Mouse (Mus musculus) layer of hippocampus, adult 2 months (tissue): ENCODE results near the gene Mecom. TPM values are rescaled to one million over a fixed set of nuclear protein-coding genes. Genes with fewer than 3 reads are reported as not detected.

Experiments used
- DNase-seq, 2 experiments: peaks; one replicate each; pipeline ENCODE4 v3.0.0; 2022; ENCODE audit warnings: low spot score in 2 of 2
- H3K27ac ChIP-seq: fragments of 200-600 bp; 2 replicates; pipeline ENCODE4 v1.8.1; 2022
- H3K4me3 ChIP-seq: fragments of 200-600 bp; 2 replicates; pipeline ENCODE4 v1.8.1; 2022; ENCODE audit warnings: mild to moderate bottlenecking
- CTCF ChIP-seq: fragments of 200-600 bp; conservative IDR thresholded peaks from 2 replicates; pipeline ENCODE4 v1.8.1; 2022; ENCODE audit warnings: antibody characterized with exemption, mild to moderate bottlenecking, moderate library complexity
- total RNA-seq, 2 experiments: library from RNA; stranded (reverse); gene quantifications; 2 replicates each; pipeline ENCODE4 v1.2.3; 2021

Gene Mecom
- total RNA-seq, 2 experiments from 2014 or later, result 3.3 to 3.5 TPM

DNA sequence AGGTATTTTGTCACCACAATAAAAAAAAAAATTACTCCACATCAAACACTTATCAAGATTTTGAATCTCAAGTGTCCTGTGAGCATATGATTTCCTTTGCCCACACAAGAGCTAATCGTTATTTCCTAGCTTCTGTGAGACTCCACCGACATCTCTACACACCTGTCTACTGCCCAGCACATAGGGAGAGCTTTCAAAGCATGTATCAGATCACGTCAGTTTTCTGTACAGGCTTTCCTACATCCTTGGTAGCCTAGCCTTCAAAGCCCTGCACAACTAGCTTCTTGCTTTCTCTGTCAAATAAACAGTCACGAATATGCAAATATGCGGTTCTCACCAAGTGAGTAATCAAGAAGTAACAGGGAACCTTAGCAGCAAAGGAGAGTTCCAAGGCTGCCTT, 157.5 kb downstream of the Mecom start:
- no peak overlapping the region for H3K27ac ChIP-seq
- no peak for TF ChIP-seq CTCF
- H3K4me3 ChIP-seq, result no peak overlapping the region
- no peak for DNase-seq

DNA sequence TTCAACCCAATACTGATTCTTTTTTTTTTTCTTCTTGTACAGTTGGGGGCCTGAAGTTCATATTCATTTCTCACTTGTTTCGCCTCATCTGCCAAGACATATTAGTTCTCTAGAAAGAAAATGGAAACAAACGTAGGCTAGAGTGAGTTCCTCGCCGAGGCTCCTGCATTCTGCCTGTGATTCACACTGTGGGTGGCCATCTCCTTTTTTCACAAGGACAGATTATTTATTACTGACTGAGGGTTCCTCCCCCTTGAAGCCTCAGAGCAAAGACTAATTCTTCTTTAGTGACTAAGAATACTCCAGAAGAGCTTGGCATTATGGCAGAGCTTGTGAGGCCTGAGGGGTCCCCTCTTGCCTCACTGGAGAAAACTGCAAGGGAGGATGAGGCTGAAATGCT, 167.5 kb downstream of the Mecom start:
- TF ChIP-seq CTCF, result no peak
- H3K4me3 ChIP-seq, result no peak overlapping the region
- DNase-seq, result no peak
- no peak overlapping the region for H3K27ac ChIP-seq

DNA sequence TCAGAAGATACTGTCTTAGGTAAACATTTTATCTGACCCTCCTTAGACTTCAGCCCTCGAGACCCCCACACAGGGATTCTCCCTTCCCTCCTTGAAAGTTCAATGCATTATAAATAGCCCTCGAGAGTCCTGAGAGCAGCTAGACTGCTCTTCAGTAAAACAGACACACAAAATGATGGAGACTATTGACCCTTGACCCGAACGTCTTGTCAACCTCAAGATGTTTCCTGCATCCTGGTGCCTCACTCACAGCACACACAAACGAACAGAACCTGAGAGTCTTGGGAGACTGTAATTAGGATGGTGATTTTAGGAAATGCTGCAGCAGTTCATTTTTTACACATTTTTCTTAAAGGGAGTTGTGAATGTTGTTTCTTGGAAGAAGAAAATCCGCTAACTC, 168.5 kb downstream of the Mecom start:
- DNase-seq, result no peak
- Histone ChIP-seq H3K27ac (no peak overlapping the region), H3K4me3 (no peak overlapping the region)
- no peak for TF ChIP-seq CTCF

DNA sequence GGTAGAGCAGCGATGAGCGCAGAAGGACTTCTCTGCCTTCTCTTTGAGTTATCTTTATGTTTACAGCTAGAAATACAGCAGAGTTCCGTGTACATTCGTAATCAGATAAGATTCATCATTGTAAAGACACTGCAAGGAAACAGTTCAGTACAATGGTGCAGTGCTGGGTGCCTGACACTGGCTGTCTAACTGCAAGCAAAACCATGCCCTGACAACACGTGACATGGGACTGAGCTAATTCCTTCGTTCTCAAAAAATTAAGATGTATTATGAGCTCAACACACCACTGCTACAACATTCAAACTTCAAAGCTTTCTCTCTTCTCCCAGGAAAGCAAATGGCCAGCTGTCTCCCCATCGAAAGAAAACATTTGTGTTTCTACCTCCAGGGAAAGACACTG, 176.3 kb downstream of the Mecom start:
- Histone ChIP-seq H3K27ac (no peak overlapping the region), H3K4me3 (no peak overlapping the region)
- DNase-seq, result no peak

DNA sequence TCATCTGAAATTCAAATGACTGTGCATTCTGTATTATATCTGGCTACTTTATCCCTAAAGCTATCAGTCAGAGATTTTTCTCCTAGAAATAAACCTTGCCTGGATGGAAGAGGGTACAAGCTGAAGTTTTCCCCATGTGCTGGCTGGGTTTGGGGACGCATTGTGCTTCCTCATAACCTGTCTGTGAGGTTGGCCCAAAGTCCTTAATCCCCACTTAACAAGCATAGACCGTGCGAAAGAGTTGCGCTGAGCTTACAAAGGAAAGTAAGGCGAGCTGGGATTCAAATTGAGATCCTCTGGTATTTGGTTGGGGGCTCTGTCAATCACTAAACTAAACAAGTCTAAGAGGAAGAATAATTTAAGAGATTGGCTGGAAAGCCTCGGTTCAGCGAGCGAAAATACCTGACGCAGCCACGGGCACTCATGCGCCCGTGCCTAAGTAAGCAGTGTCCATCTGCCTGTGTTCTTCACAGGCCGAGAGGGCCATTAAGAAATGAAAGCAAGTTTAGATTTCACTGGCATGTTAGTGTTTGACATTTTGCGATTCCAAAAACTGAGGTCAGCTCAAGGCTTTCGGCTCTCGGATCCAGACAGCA, 176.8 kb downstream of the Mecom start:
- TF ChIP-seq CTCF, result no peak
- Histone ChIP-seq H3K4me3 (no peak overlapping the region), H3K27ac (no peak overlapping the region)
- DNase-seq, result no peak

More for the DNA sequence above, 176.3 kb downstream of the Mecom start:
- TF ChIP-seq CTCF, result no peak

DNA sequence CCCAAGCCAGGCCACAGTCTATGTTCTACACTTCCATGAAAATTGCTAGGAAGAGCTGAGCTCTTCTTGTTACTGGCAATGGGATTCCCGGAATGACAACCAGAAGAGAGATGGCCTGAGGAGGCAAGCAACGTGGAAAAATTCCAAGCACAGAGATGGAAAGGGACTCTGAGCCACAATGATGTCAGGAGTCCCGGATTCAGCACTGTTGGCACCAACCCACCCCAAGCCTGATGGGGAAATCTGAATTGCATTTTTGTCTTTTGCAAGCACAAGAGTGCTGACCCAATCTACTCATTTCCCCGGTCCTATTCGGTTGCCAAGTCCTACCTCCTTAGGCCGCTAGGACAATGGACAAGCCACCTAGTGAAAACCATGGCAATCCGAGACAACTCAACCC, 181.2 kb downstream of the Mecom start:
- no peak overlapping the region for H3K4me3 ChIP-seq
- no peak for DNase-seq
- no peak overlapping the region for H3K27ac ChIP-seq
- no peak for TF ChIP-seq CTCF

DNA sequence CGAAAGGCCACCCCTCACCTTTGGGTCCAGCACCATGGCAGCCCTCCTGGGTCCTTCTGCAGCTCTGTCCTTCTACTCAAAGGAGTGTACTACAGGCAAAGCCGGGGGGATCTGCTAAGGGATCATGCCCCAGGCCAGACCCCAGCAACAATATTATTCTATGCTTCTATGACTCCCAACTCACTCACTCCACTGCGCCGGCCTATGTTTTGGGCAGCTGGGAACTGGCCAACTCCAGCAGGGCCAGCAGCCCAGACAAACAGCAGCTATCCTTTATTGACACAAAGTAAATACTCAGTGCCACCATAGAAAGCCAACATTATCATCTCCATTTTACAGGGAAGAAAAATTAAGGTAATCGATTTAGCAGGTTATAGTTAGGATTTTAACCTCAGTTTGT, 186.6 kb downstream of the Mecom start:
- TF ChIP-seq CTCF, result no peak
- H3K27ac ChIP-seq, result no peak overlapping the region
- H3K4me3 ChIP-seq, result no peak overlapping the region
- DNase-seq, result no peak

DNA sequence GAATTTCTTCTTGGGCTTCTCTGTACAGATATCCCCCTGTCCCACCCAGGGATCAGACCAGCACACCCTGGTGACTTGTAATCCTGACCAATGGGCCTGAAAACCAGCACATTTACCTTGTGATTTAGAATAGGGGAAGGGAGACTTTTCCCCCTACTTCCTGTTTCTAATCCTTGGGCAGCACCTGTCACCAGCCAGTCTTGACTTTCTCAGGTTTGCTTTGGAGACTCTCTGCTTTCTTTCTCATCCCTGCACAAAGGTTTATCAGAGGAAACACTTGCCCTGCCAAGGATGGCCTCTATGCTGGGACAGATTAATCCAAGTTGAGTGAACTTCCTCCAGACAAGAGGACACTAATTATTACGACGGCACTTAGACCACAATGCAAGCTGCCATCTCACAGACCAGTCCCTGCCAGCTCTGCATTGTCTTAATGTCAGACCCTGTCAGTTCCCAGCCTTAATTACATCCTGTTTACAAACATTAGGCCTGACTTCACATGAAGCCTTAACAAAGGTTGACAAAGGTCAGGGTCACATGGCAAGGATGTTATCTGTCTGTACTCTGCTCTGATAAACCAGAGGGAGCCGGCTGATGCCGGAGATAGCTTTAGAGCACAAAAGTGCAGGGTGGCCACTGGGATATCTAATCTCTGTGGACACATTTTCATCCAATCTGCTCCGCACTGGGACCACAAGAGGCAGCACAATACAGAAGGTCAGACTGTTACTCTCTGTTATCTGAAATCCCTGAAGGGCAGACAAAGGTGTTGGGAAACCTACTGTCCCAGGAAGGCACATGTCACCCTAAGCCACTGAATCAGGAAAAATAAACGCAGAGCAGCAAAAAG, 193.7 kb downstream of the Mecom start:
- H3K4me3 ChIP-seq, result no peak overlapping the region
- no peak for TF ChIP-seq CTCF
- DNase-seq, result no peak

DNA sequence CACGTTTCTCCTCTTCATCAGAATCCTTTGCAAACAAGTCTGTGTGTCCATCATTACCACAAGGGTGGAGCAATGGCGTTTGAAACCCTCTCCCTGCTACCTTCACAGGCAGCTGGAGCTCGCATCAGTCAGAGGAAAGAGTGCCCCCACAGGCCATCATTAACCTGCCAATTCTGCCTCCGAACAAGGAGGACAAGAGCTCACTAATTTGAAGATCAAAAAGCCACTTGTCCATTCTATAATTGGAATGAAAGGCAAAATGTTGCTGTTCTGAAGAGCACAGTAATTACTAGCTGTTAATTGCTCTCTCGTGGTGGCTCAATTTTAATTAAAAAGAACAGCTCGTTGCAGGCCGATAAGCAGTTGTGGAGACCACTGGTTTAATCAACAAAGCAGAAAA, 198.5 kb downstream of the Mecom start:
- no peak for DNase-seq
- peak; percentile 31 for TF ChIP-seq CTCF
- no peak overlapping the region for H3K4me3 ChIP-seq
- H3K27ac ChIP-seq, result no peak overlapping the region

More for the DNA sequence above, 193.7 kb downstream of the Mecom start:
- H3K27ac ChIP-seq, result no peak overlapping the region

DNA sequence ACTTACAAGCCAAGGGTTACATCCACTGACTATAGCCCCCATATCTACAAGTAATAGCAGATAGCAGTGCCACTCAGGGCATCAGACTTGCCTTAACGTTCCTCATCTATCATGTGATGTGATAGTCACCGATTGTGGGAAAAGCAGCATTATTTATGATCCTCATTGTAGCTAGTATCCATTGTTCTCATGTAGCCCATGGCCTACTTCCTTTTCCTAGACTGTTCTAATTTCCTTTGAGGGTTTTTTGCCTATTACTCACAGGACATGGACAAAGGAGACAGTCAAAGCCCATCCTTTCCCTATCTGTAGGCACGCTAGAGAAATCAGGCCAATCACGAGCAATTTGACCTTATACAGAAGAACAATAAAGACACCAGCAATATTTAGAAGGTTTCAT, 203.7 kb downstream of the Mecom start:
- H3K4me3 ChIP-seq, result no peak overlapping the region
- no peak for DNase-seq
- H3K27ac ChIP-seq, result no peak overlapping the region
- TF ChIP-seq CTCF, result no peak

DNA sequence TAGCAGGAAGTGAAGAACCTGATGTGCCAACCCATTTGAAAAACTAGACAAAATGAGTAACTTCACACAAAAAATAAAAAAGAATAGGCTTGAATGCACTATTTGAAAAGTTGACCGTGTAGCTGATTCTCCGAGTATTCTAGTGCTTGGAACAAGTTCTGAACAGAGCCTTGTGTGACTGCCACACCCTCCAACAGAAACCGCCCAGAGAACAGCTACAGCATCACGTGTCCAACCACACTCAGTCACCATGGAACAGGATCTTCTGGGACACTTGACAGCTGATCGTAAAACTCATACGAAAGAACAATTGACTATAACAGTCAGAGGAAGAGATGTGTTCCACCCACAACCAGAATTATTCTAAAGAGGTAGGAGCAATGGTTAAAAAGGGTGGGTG, 215.5 kb downstream of the Mecom start:
- TF ChIP-seq CTCF, result no peak
- no peak for DNase-seq
- no peak overlapping the region for H3K4me3 ChIP-seq
- no peak overlapping the region for H3K27ac ChIP-seq

DNA sequence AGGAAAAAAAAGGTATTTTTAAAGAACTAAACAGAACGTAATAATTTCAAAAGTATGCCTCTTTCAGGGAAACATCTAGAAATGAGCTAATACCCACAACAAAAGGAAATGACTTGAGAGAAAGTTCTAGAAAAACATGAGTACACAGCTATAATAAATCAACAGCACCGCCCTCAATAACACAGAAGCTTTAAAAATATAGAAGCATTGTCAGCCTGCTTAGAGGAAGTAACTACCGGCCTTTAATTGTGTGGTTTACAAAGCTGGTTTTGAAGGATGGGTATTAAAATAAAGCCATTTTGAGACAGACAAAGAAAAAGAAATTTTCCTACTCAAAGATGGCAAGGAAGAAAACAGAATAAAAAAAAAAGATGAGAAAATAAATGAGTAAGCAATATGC, 217.3 kb downstream of the Mecom start:
- Histone ChIP-seq H3K4me3 (no peak overlapping the region), H3K27ac (no peak overlapping the region)
- no peak for TF ChIP-seq CTCF
- no peak for DNase-seq

DNA sequence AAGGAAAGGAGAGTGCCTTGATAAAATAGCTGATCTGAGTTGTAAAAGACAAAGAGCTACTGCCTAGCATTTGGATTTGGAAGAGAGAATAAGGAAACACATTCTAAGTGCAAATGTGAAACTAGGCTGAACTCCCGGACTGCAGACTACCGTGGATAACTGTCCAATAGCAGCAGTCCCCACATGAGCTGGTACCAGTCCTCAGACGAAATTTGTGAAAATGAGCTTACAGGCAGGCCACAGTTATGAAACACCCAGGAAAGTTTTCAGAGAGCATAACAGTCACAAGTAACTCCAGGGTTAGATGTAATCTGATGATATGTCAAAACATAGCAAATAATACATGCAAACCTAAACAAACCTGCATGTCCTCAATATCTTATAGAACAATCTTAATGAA, 217.8 kb downstream of the Mecom start:
- no peak overlapping the region for H3K27ac ChIP-seq
- no peak for DNase-seq
- H3K4me3 ChIP-seq, result no peak overlapping the region
- TF ChIP-seq CTCF, result no peak

DNA sequence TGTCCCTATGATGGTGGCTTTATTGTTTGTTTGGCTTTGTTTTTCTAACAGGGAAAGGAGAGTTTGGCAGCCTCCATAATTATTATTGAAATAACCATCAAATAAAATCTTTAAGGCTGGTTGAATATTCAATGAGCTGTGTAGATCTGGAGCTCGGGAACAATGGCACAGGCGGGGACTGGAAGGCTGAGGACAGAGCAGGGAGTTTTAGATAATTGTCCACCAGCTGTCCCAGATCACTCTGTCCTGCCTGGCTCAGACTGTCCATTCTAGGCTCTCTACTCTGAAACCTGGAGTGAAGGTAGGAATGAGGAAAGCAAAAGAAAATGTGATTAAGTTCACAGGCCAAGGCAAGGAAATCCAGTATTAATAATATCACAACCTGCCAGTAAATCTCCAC, 232.9 kb downstream of the Mecom start:
- DNase-seq, result no peak
- no peak for TF ChIP-seq CTCF
- Histone ChIP-seq H3K4me3 (no peak overlapping the region), H3K27ac (no peak overlapping the region)

DNA sequence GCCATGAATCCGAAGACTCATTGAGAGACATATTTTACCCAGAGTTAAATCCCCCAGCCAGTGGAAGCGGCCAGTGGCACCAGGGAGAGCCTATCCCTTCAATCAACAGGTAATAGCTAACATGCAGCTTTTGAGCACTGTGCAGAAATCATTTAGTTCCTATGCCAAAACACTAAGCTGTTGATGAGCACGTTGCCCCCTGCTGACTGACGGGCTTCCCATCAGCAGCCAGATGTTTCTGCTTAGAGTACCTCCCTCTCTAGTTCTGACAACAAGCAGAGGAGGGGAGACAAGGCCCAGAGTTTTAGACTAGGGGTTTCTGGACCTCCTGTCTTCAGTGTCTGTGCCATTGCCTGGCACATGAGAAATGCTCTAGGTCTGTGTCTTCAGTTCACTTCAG, 239.7 kb downstream of the Mecom start:
- 0 out of 2 replicates have a peak, but pooled peaks have one; percentile 13 for TF ChIP-seq CTCF
- no peak overlapping the region for H3K27ac ChIP-seq
- H3K4me3 ChIP-seq, result no peak overlapping the region
- no peak for DNase-seq
